ENCODE assay signal across 27 mouse cellular contexts in the genomic region with DNA sequence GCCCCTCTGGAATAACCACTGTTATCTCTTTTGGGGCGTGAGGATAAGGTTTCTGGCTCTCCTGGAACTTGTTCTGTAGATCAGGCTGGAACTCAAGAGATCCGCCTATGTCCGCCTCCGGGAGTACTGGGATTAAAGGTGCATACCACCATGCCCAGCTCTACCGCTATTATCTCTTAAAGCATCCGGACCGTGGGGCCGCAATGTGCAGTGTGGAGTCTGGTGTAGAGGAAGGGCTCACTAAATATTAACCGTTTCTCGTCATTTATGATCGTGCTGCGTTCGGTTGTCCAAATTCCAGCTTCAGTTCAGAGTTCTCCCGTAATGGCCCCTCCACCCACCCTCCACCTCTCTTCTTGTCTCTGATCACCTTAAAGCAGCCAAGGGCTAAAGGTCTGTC. TPM values are rescaled to one million over a fixed set of nuclear protein-coding genes. Genes with fewer than 3 reads are reported as not detected.
DNase-seq lines count a peak whose midpoint lies in the region; ATAC-seq lines count a peak whose summit lies in the region.
"Had no signal": no experiment of that assay in that cellular context is flagged by ENCODE, and none has a peak within 500 bp of the region (broad histone marks: within the 10 kb centered on the region; RNA-seq: fewer than 3 reads in every experiment).

No protein-coding gene starts in this region.

- no peaks in the 10 kb centered on the region for H3K27me3 ChIP-seq in hindbrain, embryonic 14.5 days (ENCODE audit: control insufficient read depth, insufficient read depth, low read length)
- H3K27me3 ChIP-seq in hindbrain, embryonic 10.5 days (ENCODE audit: insufficient read depth, poor library complexity, severe bottlenecking): no peaks in the 10 kb centered on the region
- no peaks in the 10 kb centered on the region for H3K27me3 ChIP-seq in neural tube, embryonic 13.5 days
- H3K27me3 ChIP-seq in intestine, embryonic 16.5 days (replicated peaks; ENCODE audit: control insufficient read depth, insufficient read depth, low read length): no peaks in the 10 kb centered on the region
- H3K27me3 ChIP-seq: embryonic facial prominence, embryonic 15.5 days; forebrain, embryonic 15.5 days; hindbrain, embryonic 15.5 days had no signal

- WGBS in hindbrain, embryonic 14.5 days: 94% methylated on average over 14 of the region's 14 CpGs
- 92% methylated on average over 14 of the region's 14 CpGs for WGBS in hindbrain, embryonic 10.5 days
- 93% methylated on average over 14 of the region's 14 CpGs for WGBS in neural tube, embryonic 13.5 days
- WGBS in intestine, embryonic 16.5 days: 50% methylated on average over 14 of the region's 14 CpGs

- H3K36me3 ChIP-seq in hindbrain, embryonic 14.5 days (replicated peaks; ENCODE audit: control insufficient read depth, insufficient read depth): no peaks in the 10 kb centered on the region
- H3K36me3 ChIP-seq in hindbrain, embryonic 10.5 days: no peaks in the 10 kb centered on the region
- H3K36me3 ChIP-seq in neural tube, embryonic 13.5 days: no peaks in the 10 kb centered on the region
- no peaks in the 10 kb centered on the region for H3K36me3 ChIP-seq in intestine, embryonic 16.5 days (ENCODE audit: control insufficient read depth, insufficient read depth, low read length)
- H3K36me3 ChIP-seq: embryonic facial prominence, embryonic 15.5 days; forebrain, embryonic 10.5 days; forebrain, embryonic 15.5 days; hindbrain, embryonic 15.5 days had no signal

- no peaks in the 10 kb centered on the region for H3K9me3 ChIP-seq in hindbrain, embryonic 14.5 days (ENCODE audit: control insufficient read depth, low read length)
- H3K9me3 ChIP-seq in hindbrain, embryonic 10.5 days: peaks cover 6% of the 10 kb centered on the region; the same call in 1 of the 2 replicates
- no peaks in the 10 kb centered on the region for H3K9me3 ChIP-seq in neural tube, embryonic 13.5 days
- no peaks in the 10 kb centered on the region for H3K9me3 ChIP-seq in intestine, embryonic 16.5 days (ENCODE audit: control insufficient read depth, low read length)
- H3K9me3 ChIP-seq: embryonic facial prominence, embryonic 15.5 days; forebrain, embryonic 15.5 days; heart, embryonic 10.5 days; hindbrain, embryonic 15.5 days had no signal

- no peak overlapping the region for H3K4me2 ChIP-seq in hindbrain, embryonic 14.5 days (replicated peaks)
- H3K4me2 ChIP-seq in neural tube, embryonic 13.5 days: no peak overlapping the region
- peak overlapping the region; percentile 14; the same call in 1 of the 2 replicates for H3K4me2 ChIP-seq in intestine, embryonic 16.5 days (ENCODE audit: low read depth, low read length)
- H3K4me2 ChIP-seq: embryonic facial prominence, embryonic 15.5 days; forebrain, embryonic 15.5 days; hindbrain, embryonic 15.5 days had no signal

- ATAC-seq in hindbrain, embryonic 14.5 days (ENCODE audit: low FRiP score): no peak
- ATAC-seq in neural tube, embryonic 13.5 days (ENCODE audit: low read depth): no peak
- peak; percentile 91 for ATAC-seq in intestine, embryonic 16.5 days
- ATAC-seq: forebrain, embryonic 15.5 days had no signal

- no peak for DNase-seq in hindbrain, embryonic 14.5 days (ENCODE audit: low spot score)
- no peak for DNase-seq in hindbrain, embryonic 10.5 days (ENCODE audit: low spot score)
- no peak for DNase-seq in neural tube, embryonic 10.5 days (ENCODE audit: extremely low spot score, low spot score)
- peak; percentile 71 for DNase-seq in yolk sac, embryonic 10.5 days (ENCODE audit: low spot score)
- DNase-seq in right cerebral cortex, adult 2 months (ENCODE audit: low spot score in 2 of 2): no peak
- DNase-seq in heart, adult 11 months: no peak
- DNase-seq: adrenal gland, adult 8-10 months; cerebellum, adult 11 months; cerebellum, adult 8-10 months; cerebellum, postnatal 14 days; embryo, embryonic 11 days; gastrocnemius, postnatal 14 days; heart, postnatal 10 days; heart, postnatal 4 days had no signal

- H3K4me3 ChIP-seq in hindbrain, embryonic 14.5 days (replicated peaks; ENCODE audit: low read length): no peak overlapping the region
- H3K4me3 ChIP-seq in hindbrain, embryonic 10.5 days: no peak overlapping the region
- no peak overlapping the region for H3K4me3 ChIP-seq in neural tube, embryonic 13.5 days
- no peak overlapping the region for H3K4me3 ChIP-seq in intestine, embryonic 16.5 days (ENCODE audit: low read length)
- H3K4me3 ChIP-seq: embryonic facial prominence, embryonic 15.5 days; erythroblast, embryonic 14.5 days; forebrain, embryonic 10.5 days; forebrain, embryonic 15.5 days; heart, embryonic 10.5 days; hindbrain, embryonic 15.5 days had no signal

- peak overlapping the region; percentile 68; the same call in 1 of the 2 replicates for H3K27ac ChIP-seq in hindbrain, embryonic 14.5 days
- H3K27ac ChIP-seq in hindbrain, embryonic 10.5 days: no peak overlapping the region
- peak overlapping the region; percentile 78 for H3K27ac ChIP-seq in neural tube, embryonic 13.5 days (replicated peaks)
- H3K27ac ChIP-seq in intestine, embryonic 16.5 days (ENCODE audit: low read length): peak overlapping the region; percentile 91
- H3K27ac ChIP-seq: embryonic facial prominence, embryonic 15.5 days; forebrain, embryonic 10.5 days; forebrain, embryonic 15.5 days; heart, embryonic 10.5 days had no signal

- H3K4me1 ChIP-seq in hindbrain, embryonic 14.5 days (replicated peaks; ENCODE audit: control insufficient read depth, insufficient read depth, low read length): 0 out of 2 replicates have a peak, but pooled peaks cover 7% of the 10 kb centered on the region
- peaks cover 6% of the 10 kb centered on the region; the same call in 1 of the 2 replicates for H3K4me1 ChIP-seq in hindbrain, embryonic 10.5 days (replicated peaks)
- H3K4me1 ChIP-seq in neural tube, embryonic 13.5 days (replicated peaks): peaks cover 27% of the 10 kb centered on the region
- H3K4me1 ChIP-seq in intestine, embryonic 16.5 days (ENCODE audit: control insufficient read depth, insufficient read depth, low read length): peaks cover 14% of the 10 kb centered on the region; the same call in 1 of the 2 replicates
- H3K4me1 ChIP-seq: embryonic facial prominence, embryonic 15.5 days; forebrain, embryonic 10.5 days; forebrain, embryonic 15.5 days had no signal

- H3K9ac ChIP-seq in hindbrain, embryonic 14.5 days: no peak overlapping the region
- H3K9ac ChIP-seq in neural tube, embryonic 13.5 days: no peak overlapping the region
- H3K9ac ChIP-seq in intestine, embryonic 16.5 days (ENCODE audit: low read depth, low read length): no peak overlapping the region
- H3K9ac ChIP-seq: embryonic facial prominence, embryonic 15.5 days; forebrain, embryonic 15.5 days; hindbrain, embryonic 15.5 days had no signal

RNA-seq across cellular contexts. Expression of a gene that starts 45.7 kb away (rescaled TPM):
- polyA plus RNA-seq in hindbrain, embryonic 14.5 days (2014; fragmentation: Nextera tagmentation; extraction: Ambion mirVana): 0.63 and 1.3 TPM in 2 replicates
- 0.70 and 1.1 TPM in 2 replicates for polyA plus RNA-seq in hindbrain, embryonic 10.5 days (2016; fragmentation: Nextera tagmentation; extraction: Ambion mirVana)
- polyA plus RNA-seq in neural tube, embryonic 13.5 days (2015; fragmentation: Nextera tagmentation; extraction: Ambion mirVana): 0.80 and 1.2 TPM in 2 replicates
- 16.3 and 17.1 TPM in 2 replicates for polyA plus RNA-seq in intestine, embryonic 16.5 days (2015; fragmentation: Nextera tagmentation; extraction: Ambion mirVana)

RNA-seq across cellular contexts. Expression of a gene that starts 51.5 kb away (rescaled TPM):
- not detected in 2 replicates for polyA plus RNA-seq in hindbrain, embryonic 14.5 days (2014; fragmentation: Nextera tagmentation; extraction: Ambion mirVana)
- not detected in 2 replicates for polyA plus RNA-seq in hindbrain, embryonic 10.5 days (2016; fragmentation: Nextera tagmentation; extraction: Ambion mirVana)
- polyA plus RNA-seq in neural tube, embryonic 13.5 days (2015; fragmentation: Nextera tagmentation; extraction: Ambion mirVana): not detected in 2 replicates
- 106 and 121 TPM in 2 replicates for polyA plus RNA-seq in intestine, embryonic 16.5 days (2015; fragmentation: Nextera tagmentation; extraction: Ambion mirVana)
- polyA plus RNA-seq: brain, embryonic 14.5 days; embryonic facial prominence, embryonic 11.5 days; erythroblast, embryonic 14.5 days; forebrain, embryonic 10.5 days; forebrain, embryonic 15.5 days; frontal cortex, adult 2 months; G1E; heart, embryonic 14.5 days had no signal

RNA-seq across cellular contexts. Expression of a gene that starts 57.0 kb away (rescaled TPM):
- polyA plus RNA-seq in hindbrain, embryonic 14.5 days (2014; fragmentation: Nextera tagmentation; extraction: Ambion mirVana): 0.58 and 0.65 TPM in 2 replicates
- polyA plus RNA-seq in hindbrain, embryonic 10.5 days (2016; fragmentation: Nextera tagmentation; extraction: Ambion mirVana): 0.08 TPM in 1 of 2 replicates, not detected in the other
- 0.45 and 0.60 TPM in 2 replicates for polyA plus RNA-seq in neural tube, embryonic 13.5 days (2015; fragmentation: Nextera tagmentation; extraction: Ambion mirVana)
- polyA plus RNA-seq in intestine, embryonic 16.5 days (2015; fragmentation: Nextera tagmentation; extraction: Ambion mirVana): 0.05 TPM in 1 of 2 replicates, not detected in the other
- polyA plus RNA-seq: erythroblast, embryonic 14.5 days; G1E; heart, embryonic 10.5 days; heart, embryonic 14.5 days had no signal

Comparison
In these comparisons a context has a peak if more than half of its experiments do, and no peak if none do; other contexts are left out.
1. RNA of a gene that starts 51.5 kb away (polyA plus RNA-seq): 106 to 121 TPM in intestine, embryonic 16.5 days; not detected in hindbrain, embryonic 14.5 days, not detected in hindbrain, embryonic 10.5 days and not detected in neural tube, embryonic 13.5 days; every median in the first group is over 100 times any median in the second.